In the genomic region with DNA sequence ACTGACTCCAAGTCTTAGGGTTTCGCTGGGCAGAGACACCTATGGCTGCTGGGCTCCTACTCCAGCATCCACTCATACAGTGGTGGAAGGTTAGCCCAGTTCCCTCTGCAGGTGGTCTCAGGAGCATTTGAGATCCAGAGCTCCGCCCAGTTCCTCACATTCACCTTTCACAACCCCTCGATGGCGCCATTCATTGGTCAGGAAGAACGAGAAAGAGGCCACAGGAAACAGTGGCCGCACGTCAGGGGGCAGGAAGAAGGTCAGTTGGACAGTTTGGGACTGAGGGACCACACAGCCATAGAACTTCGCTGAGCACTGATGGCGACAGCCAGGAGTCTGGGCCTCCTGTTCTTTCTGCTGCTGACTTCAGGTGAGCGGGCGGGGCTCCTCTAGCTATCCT, we compare ENCODE assay signal across 13 mouse cellular contexts. TPM values are rescaled to one million over a fixed set of nuclear protein-coding genes. Genes with fewer than 3 reads are reported as not detected.
DNase-seq lines count a peak whose midpoint lies in the region; ATAC-seq and TF ChIP-seq lines count a peak whose summit lies in the region.
"Had no signal": no experiment of that assay in that cellular context is flagged by ENCODE, and none has a peak within 500 bp of the region (broad histone marks: within the 10 kb centered on the region; RNA-seq: fewer than 3 reads in every experiment).

A gene (plus strand): TSS at position 242 of the 400 bp plus-strand sequence.

- no peak for DNase-seq in midbrain, embryonic 11.5 days (ENCODE audit: low spot score, missing footprints)
- peak; percentile 44 for DNase-seq in liver, postnatal 0 days
- no peak for DNase-seq in right cerebral cortex, postnatal 36 days (ENCODE audit: low spot score in 2 of 2)
- DNase-seq: cerebellum, adult 11 months; forebrain, postnatal 0 days; gastrocnemius, postnatal 36 days; layer of hippocampus, adult 9-11 months; lung, embryonic 14.5 days had no signal

- peaks cover 32% of the 10 kb centered on the region for H3K36me3 ChIP-seq in midbrain, embryonic 12.5 days
- peaks cover 18% of the 10 kb centered on the region for H3K36me3 ChIP-seq in midbrain, embryonic 11.5 days (ENCODE audit: control insufficient read depth, insufficient read depth, low read length)
- H3K36me3 ChIP-seq in liver, postnatal 0 days (replicated peaks; ENCODE audit: insufficient read depth, low read length), result peaks cover 17% of the 10 kb centered on the region

- H3K4me1 ChIP-seq in midbrain, embryonic 12.5 days, result no peaks in the 10 kb centered on the region
- H3K4me1 ChIP-seq in midbrain, embryonic 11.5 days (ENCODE audit: control insufficient read depth, insufficient read depth, low read length), result no peaks in the 10 kb centered on the region
- H3K4me1 ChIP-seq in liver, postnatal 0 days (ENCODE audit: insufficient read depth), result 0 out of 2 replicates have a peak, but pooled peaks cover 2% of the 10 kb centered on the region

- ATAC-seq in midbrain, embryonic 12.5 days (ENCODE audit: low FRiP score, low read depth), result no peak
- ATAC-seq in midbrain, embryonic 11.5 days (ENCODE audit: low FRiP score), result no peak
- ATAC-seq in granulocyte monocyte progenitor cell, adult 5-6 weeks (replicated peaks; ENCODE audit: poor library complexity, severe bottlenecking), result peak; percentile 38
- ATAC-seq in liver, postnatal 0 days, result no peak
- peak; percentile 21; the same call in 1 of the 2 replicates for ATAC-seq in neutrophil, adult 5-6 weeks (ENCODE audit: extremely low read depth, insufficient number of reproducible peaks, low FRiP score, poor library complexity, severe bottlenecking)
- no peak for ATAC-seq in inflammation-experienced regulatory T-cells, adult 6 months
- ATAC-seq: forebrain, postnatal 0 days had no signal

- H3K9ac ChIP-seq in midbrain, embryonic 12.5 days (replicated peaks), result 0 out of 2 replicates have a peak within 1 kb of the TSS, but pooled peaks have one; percentile 4
- no peak within 1 kb of the TSS for H3K9ac ChIP-seq in midbrain, embryonic 11.5 days (ENCODE audit: low read length)
- no peak within 1 kb of the TSS for H3K9ac ChIP-seq in liver, postnatal 0 days (replicated peaks)
- H3K9ac ChIP-seq: forebrain, postnatal 0 days; lung, embryonic 14.5 days had no signal

- H3K4me2 ChIP-seq in midbrain, embryonic 12.5 days (replicated peaks), result no peak within 1 kb of the TSS
- H3K4me2 ChIP-seq in midbrain, embryonic 11.5 days, result no peak within 1 kb of the TSS
- H3K4me2 ChIP-seq in liver, postnatal 0 days (ENCODE audit: low read depth, low read length), result peak within 1 kb of the TSS; percentile 48
- H3K4me2 ChIP-seq: lung, embryonic 14.5 days had no signal

- no peaks in the 10 kb centered on the region for H3K27me3 ChIP-seq in midbrain, embryonic 12.5 days
- H3K27me3 ChIP-seq in midbrain, embryonic 11.5 days (ENCODE audit: control insufficient read depth, insufficient read depth, low read length), result no peaks in the 10 kb centered on the region
- no peaks in the 10 kb centered on the region for H3K27me3 ChIP-seq in liver, postnatal 0 days (ENCODE audit: insufficient read depth, low read length)

- H3K27ac ChIP-seq in midbrain, embryonic 12.5 days (replicated peaks), result peak within 1 kb of the TSS; percentile 54
- H3K27ac ChIP-seq in midbrain, embryonic 11.5 days (ENCODE audit: low read depth, low read length), result no peak within 1 kb of the TSS
- H3K27ac ChIP-seq in liver, postnatal 0 days (ENCODE audit: low read depth), result no peak within 1 kb of the TSS
- H3K27ac ChIP-seq: kidney, postnatal 0 days had no signal

- no peak for TF ChIP-seq CTCF in liver, postnatal 0 days (IDR thresholded peaks at IDR 0.05; ENCODE audit: low read depth)

- 81% methylated on average over 11 of the region's 11 CpGs for WGBS in midbrain, embryonic 12.5 days
- 81% methylated on average over 11 of the region's 11 CpGs for WGBS in midbrain, embryonic 11.5 days
- WGBS in liver, postnatal 0 days (ENCODE audit: insufficient replicate concordance), result 31% methylated on average over 11 of the region's 11 CpGs

- TF ChIP-seq EP300 in liver, postnatal 0 days (IDR thresholded peaks at IDR 0.05; ENCODE audit: low read depth), result no peak

- no peak within 1 kb of the TSS for H3K4me3 ChIP-seq in midbrain, embryonic 12.5 days
- H3K4me3 ChIP-seq in midbrain, embryonic 11.5 days (ENCODE audit: low read depth, low read length), result no peak within 1 kb of the TSS
- H3K4me3 ChIP-seq in liver, postnatal 0 days (ENCODE audit: low read depth, low read length), result peak within 1 kb of the TSS; percentile 29

- no peaks in the 10 kb centered on the region for H3K9me3 ChIP-seq in midbrain, embryonic 12.5 days
- no peaks in the 10 kb centered on the region for H3K9me3 ChIP-seq in midbrain, embryonic 11.5 days (ENCODE audit: control insufficient read depth, low read length)
- no peaks in the 10 kb centered on the region for H3K9me3 ChIP-seq in liver, postnatal 0 days (ENCODE audit: low read length)

RNA-seq across cellular contexts. Expression of the gene that starts here (rescaled TPM):
- polyA plus RNA-seq in midbrain, embryonic 12.5 days (2016; fragmentation: Nextera tagmentation; extraction: Ambion mirVana), result 1.7 and 2.7 TPM in 2 replicates
- 2.6 and 2.8 TPM in 2 replicates for polyA plus RNA-seq in midbrain, embryonic 11.5 days (2014; fragmentation: Nextera tagmentation; extraction: Ambion mirVana)
- 142 and 175 TPM in 2 replicates for total RNA-seq in granulocyte monocyte progenitor cell, adult 5-6 weeks (2014; fragmentation: Nextera tagmentation)
- total RNA-seq in granulocyte monocyte progenitor cell, adult 5-6 weeks (2017), result 170 and 173 TPM in 2 replicates
- 8.9 and 9.6 TPM in 2 replicates for polyA plus RNA-seq in liver, postnatal 0 days (2015; fragmentation: Nextera tagmentation; extraction: Ambion mirVana)
- 21.5 and 23.4 TPM in 2 replicates for total RNA-seq in neutrophil, adult 5-6 weeks (2017)
- under 1 TPM in 2 of 3 experiments, not detected in 1; 0.24 to 0.26 TPM for polyA plus RNA-seq in inflammation-experienced regulatory T-cells, adult 6 months (2017; shearing (Covaris generic))

Comparison
In these comparisons a context has a peak if more than half of its experiments do, and no peak if none do; other contexts are left out.
1. ATAC-seq: peak in granulocyte monocyte progenitor cell, adult 5-6 weeks (single experiment) and neutrophil, adult 5-6 weeks (single experiment); none in midbrain, embryonic 12.5 days (single experiment), midbrain, embryonic 11.5 days (single experiment), liver, postnatal 0 days (single experiment) and inflammation-experienced regulatory T-cells, adult 6 months (single experiment).